21 mouse cellular contexts compared by ENCODE assay signal in the genomic region with DNA sequence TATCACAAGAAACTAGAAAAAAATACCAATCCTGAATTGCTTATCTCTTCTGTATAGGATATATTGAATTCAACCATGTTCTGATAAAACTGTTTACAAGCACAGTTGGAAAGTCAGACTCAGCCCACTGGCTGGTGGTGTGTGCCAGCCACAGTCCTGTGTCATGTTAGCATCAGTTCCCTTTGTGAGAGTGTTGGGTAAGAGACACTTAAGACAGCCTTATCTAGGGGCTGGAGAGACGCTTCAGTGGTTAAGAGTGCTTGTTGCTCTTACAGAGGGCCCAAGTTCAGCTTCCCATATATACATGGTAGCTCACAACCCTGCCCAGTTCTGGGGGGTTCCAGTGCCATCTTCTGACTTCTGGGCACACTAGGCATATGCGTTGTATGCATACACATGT.
"Had no signal": no experiment of that assay in that cellular context is flagged by ENCODE, and none has a peak within 500 bp of the region (broad histone marks: within the 10 kb centered on the region; RNA-seq: fewer than 3 reads in every experiment).

No protein-coding gene starts in this region.

- H3K4me2 ChIP-seq: liver, embryonic 11.5 days; liver, embryonic 13.5 days; liver, embryonic 15.5 days; lung, embryonic 14.5 days; midbrain, embryonic 11.5 days; midbrain, embryonic 13.5 days; midbrain, embryonic 15.5 days; neural tube, embryonic 12.5 days; stomach, embryonic 15.5 days had no signal

- H3K9ac ChIP-seq: liver, embryonic 13.5 days; liver, embryonic 15.5 days; liver, postnatal 0 days; lung, embryonic 14.5 days; midbrain, embryonic 13.5 days; midbrain, embryonic 15.5 days; neural tube, embryonic 12.5 days; stomach, embryonic 15.5 days had no signal

- H3K4me3 ChIP-seq: liver, embryonic 13.5 days; liver, embryonic 15.5 days; megakaryocyte, embryonic 14.5 days; midbrain, embryonic 13.5 days; midbrain, embryonic 15.5 days; neural tube, embryonic 12.5 days; stomach, embryonic 15.5 days had no signal

- H3K4me1 ChIP-seq: megakaryocyte, embryonic 14.5 days; stomach, embryonic 15.5 days had no signal

- H3K9me3 ChIP-seq: liver, embryonic 13.5 days; liver, embryonic 15.5 days; megakaryocyte, embryonic 14.5 days; midbrain, embryonic 13.5 days; midbrain, embryonic 15.5 days; neural tube, embryonic 12.5 days; stomach, embryonic 15.5 days had no signal

- H3K36me3 ChIP-seq: liver, embryonic 13.5 days; liver, embryonic 15.5 days; midbrain, embryonic 15.5 days; stomach, embryonic 15.5 days had no signal

- ATAC-seq: liver, postnatal 0 days; midbrain, embryonic 13.5 days; midbrain, embryonic 15.5 days had no signal

- DNase-seq: liver; liver, embryonic 13.5 days; liver, postnatal 0 days; lung, embryonic 14.5 days; retina, postnatal 1 day; right cerebral cortex, adult 18-20 months; right cerebral cortex, postnatal 25 days; right cerebral cortex, postnatal 4 days; spleen, adult 18-20 months; thymus, postnatal 14 days; thymus, postnatal 36 days had no signal

- H3K27me3 ChIP-seq: liver, embryonic 13.5 days; liver, embryonic 15.5 days; megakaryocyte, embryonic 14.5 days; midbrain, embryonic 15.5 days; neural tube, embryonic 12.5 days; stomach, embryonic 15.5 days had no signal

- H3K27ac ChIP-seq: liver, embryonic 13.5 days; liver, embryonic 15.5 days; macrophage; midbrain, embryonic 13.5 days; midbrain, embryonic 15.5 days; neural tube, embryonic 12.5 days; stomach, embryonic 15.5 days; stomach, postnatal 0 days had no signal
